Mouse (Mus musculus): ENCODE results near the gene Nkx1-1.

Gene Nkx1-1

GRCm38 (mm10) chr5:33427461-33427860 is 6.3 kb downstream of the Nkx1-1 start:
- no peak for DNase-seq (ENCODE audit: extremely low spot score, low read depth, low spot score)

GRCm38 (mm10) chr5:33420313-33420712 is 13.5 kb downstream of the Nkx1-1 start:
- DNase-seq (ENCODE audit: extremely low spot score, low read depth, low spot score), result no peak

- no peak for DNase-seq (ENCODE audit: extremely low spot score, low read depth, low spot score)
Measured at GRCm38 (mm10) chr5:33400819-33401218, 33.0 kb downstream of the Nkx1-1 start.

- no peak for DNase-seq (ENCODE audit: extremely low spot score, low read depth, low spot score)
Measured at GRCm38 (mm10) chr5:33396828-33397227, 36.9 kb downstream of the Nkx1-1 start.

- no peak for DNase-seq (ENCODE audit: extremely low spot score, low read depth, low spot score)
Measured at GRCm38 (mm10) chr5:33395693-33396092, 38.1 kb downstream of the Nkx1-1 start.

GRCm38 (mm10) chr5:33393803-33394202 is 40.0 kb downstream of the Nkx1-1 start:
- peak; percentile 64 for DNase-seq (ENCODE audit: extremely low spot score, low read depth, low spot score)

GRCm38 (mm10) chr5:33387550-33387949 is 46.2 kb downstream of the Nkx1-1 start:
- DNase-seq (ENCODE audit: extremely low spot score, low read depth, low spot score), result no peak

Measured in hindlimb bud, embryonic 11.5 days (tissue).